Mouse (Mus musculus) forebrain, embryonic 15.5 days (tissue): ENCODE data around the gene Plpp7. TPM values are rescaled to one million over a fixed set of nuclear protein-coding genes. Genes with fewer than 3 reads are reported as not detected.

Source experiments
- ATAC-seq: fragments of 200-750 bp; cut with Nextera tagmentation; replicated peaks from 2 replicates; pipeline ENCODE4 v1.8.0; 2017; ENCODE audit warnings: mild to moderate bottlenecking, moderate TSS enrichment, moderate library complexity
- H3K27ac ChIP-seq: fragments of 300-500 bp; sonication (generic); replicated peaks from 2 replicates; pipeline ENCODE4 v1.5.1; 2015; ENCODE audit warnings: mild to moderate bottlenecking, inconsistent platforms
- H3K27me3 ChIP-seq: fragments of 300-500 bp; sonication (generic); 2 replicates; pipeline ENCODE4 v1.6.1; 2015; ENCODE audit warnings: inconsistent platforms
- H3K36me3 ChIP-seq: fragments of 300-500 bp; sonication (generic); 2 replicates; pipeline ENCODE4 v1.6.1; 2015; ENCODE audit warnings: mild to moderate bottlenecking, inconsistent platforms
- H3K4me1 ChIP-seq: fragments of 300-500 bp; sonication (generic); 2 replicates; pipeline ENCODE4 v1.6.1; 2015; ENCODE audit warnings: inconsistent platforms
- H3K4me2 ChIP-seq: fragments of 300-500 bp; sonication (generic); replicated peaks from 2 replicates; pipeline ENCODE4 v1.6.1; 2015; ENCODE audit warnings: mild to moderate bottlenecking, inconsistent platforms
- H3K4me3 ChIP-seq: fragments of 300-500 bp; sonication (generic); 2 replicates; pipeline ENCODE4 v1.5.1; 2015; ENCODE audit warnings: mild to moderate bottlenecking, inconsistent platforms
- H3K9ac ChIP-seq: fragments of 300-500 bp; sonication (generic); replicated peaks from 2 replicates; pipeline ENCODE4 v1.6.1; 2015; ENCODE audit warnings: mild to moderate bottlenecking, inconsistent platforms
- H3K9me3 ChIP-seq: fragments of 300-500 bp; sonication (generic); 2 replicates; pipeline ENCODE4 v1.6.1; 2016; ENCODE audit warnings: inconsistent platforms
- WGBS: fragments of 180-500 bp; shearing (Covaris S2); methylation state at CpG from one replicate; pipeline ENCODE4 v1.1.7; 2015; ENCODE audit warnings: mixed read lengths; 5-methylcytosine and 5-hydroxymethylcytosine counted together
- polyA plus RNA-seq: library from polyadenylated mRNA; unstranded; fragments of >200 nt; fragmentation: Nextera tagmentation; extraction: Ambion mirVana; gene quantifications from 2 replicates; pipeline ENCODE4 v1.2.1, GENCODE M21; 2015

The Plpp7 gene
- polyA plus RNA-seq, 1 experiment from 2014 or later, result 16.4 TPM

DNA sequence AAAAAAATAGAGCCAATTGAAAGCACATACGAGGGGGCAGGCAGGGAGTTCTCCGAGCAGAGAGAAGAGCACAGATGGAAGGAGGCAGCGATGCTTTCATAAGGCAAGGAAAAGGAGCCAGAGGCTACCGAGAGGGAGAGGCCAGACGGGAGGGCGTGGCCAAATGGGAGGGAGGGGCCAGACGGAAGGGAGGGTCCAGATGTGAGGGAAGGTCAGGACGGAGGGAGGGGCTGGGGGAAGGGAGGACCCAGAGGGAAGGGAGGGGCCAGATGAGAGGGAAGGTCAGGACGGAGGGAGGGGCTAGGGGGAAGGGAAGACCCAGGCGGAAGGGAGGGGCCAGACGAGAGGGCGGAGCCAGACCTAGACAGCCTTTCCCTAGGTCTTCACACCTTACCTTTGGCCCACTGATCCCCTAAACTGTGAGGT lies 37.3 kb downstream of the Plpp7 start:
- Histone ChIP-seq H3K36me3 (no peaks in the 10 kb centered on the region), H3K27ac (no peak overlapping the region), H3K9me3 (no peaks in the 10 kb centered on the region), H3K4me2 (no peak overlapping the region), H3K27me3 (no peaks in the 10 kb centered on the region), H3K9ac (no peak overlapping the region), H3K4me1 (peaks cover 12% of the 10 kb centered on the region), H3K4me3 (no peak overlapping the region)
- WGBS, result 2% methylated on average over 11 of the region's 12 CpGs
- ATAC-seq, result no peak

DNA sequence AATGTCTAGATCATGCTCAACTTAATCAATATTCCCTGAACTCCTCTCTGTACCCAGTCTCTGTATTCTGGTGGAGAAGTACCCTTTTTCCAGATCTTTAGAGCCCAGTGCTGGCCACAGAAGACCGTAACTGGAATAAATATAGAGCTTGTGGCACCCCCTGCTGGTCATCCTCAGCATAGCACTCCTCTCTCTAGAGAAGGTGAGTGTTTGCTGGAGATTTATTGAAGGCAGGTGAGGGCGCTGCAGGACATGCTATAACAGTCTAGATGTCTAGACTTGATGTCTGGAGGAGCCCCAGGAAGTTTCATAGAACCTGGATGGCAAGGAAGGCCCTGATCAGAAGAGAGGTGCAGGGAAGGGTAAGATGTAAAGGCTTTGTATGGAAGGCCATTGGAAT lies 38.7 kb downstream of the Plpp7 start:
- H3K27me3 ChIP-seq, result no peaks in the 10 kb centered on the region
- H3K27ac ChIP-seq, result no peak overlapping the region
- H3K4me2 ChIP-seq, result no peak overlapping the region
- 2% methylated on average over 2 of the region's 2 CpGs for WGBS
- ATAC-seq, result no peak
- no peak overlapping the region for H3K9ac ChIP-seq
- peaks cover 17% of the 10 kb centered on the region for H3K4me1 ChIP-seq
- no peaks in the 10 kb centered on the region for H3K36me3 ChIP-seq
- H3K9me3 ChIP-seq, result no peaks in the 10 kb centered on the region
- H3K4me3 ChIP-seq, result no peak overlapping the region

DNA sequence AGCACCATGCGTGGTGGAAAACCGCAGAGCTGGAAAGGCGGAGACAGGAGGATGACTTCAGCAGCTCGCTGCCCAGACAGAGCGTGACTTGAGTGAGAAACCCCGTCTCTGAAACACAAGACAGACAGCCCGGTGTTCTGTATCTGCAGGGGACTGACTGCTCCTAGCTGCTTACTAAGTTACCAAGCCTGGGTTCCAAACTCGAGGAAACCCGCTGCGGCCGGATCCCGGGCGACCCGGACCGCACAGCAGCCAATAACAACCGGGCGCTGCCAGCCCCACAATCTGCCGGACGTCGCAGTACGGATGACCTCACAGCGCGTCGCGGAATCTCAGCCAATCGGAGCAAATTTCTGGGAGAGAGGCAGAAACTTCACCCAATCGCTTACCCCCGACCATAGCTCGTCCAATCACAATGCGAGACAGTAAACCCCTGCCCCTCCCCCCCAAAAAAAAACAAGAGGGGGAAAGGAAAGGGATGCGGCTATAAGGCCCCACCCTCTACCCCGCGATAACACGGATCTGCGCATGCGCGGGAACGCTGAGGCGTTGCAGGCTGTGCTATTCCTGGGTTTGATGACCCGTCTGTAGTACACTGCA lies 42.4 kb downstream of the Plpp7 start:
- H3K9me3 ChIP-seq, result no peaks in the 10 kb centered on the region
- peak overlapping the region; percentile 85 for H3K4me2 ChIP-seq
- H3K27ac ChIP-seq, result peak overlapping the region; percentile 89
- WGBS, result under 1% methylated on average over 40 of the region's 40 CpGs
- peak overlapping the region; percentile 60 for H3K4me3 ChIP-seq
- peak overlapping the region; percentile 68 for H3K9ac ChIP-seq
- peaks cover 11% of the 10 kb centered on the region for H3K4me1 ChIP-seq
- H3K27me3 ChIP-seq, result no peaks in the 10 kb centered on the region
- no peaks in the 10 kb centered on the region for H3K36me3 ChIP-seq
- peak; percentile 98 for ATAC-seq

DNA sequence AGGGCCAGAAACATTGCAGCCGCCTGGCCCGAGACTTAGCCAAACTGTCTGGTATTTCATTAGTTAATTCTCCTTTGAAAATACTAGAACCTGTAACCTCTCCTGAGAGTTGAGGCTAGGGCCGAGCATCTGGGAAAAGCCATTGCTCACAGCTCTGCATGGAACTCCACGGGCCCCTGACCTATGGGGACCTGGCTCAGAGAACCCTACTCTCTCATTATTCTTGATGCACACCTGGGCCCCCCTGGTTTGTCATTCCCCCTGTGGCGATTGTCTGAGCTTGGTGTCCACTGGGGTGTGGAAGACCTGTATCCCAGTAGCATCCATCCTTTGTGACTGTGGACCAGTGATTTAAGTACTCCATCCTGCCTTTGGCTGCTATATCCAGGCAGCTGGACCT lies 44.0 kb downstream of the Plpp7 start:
- no peak overlapping the region for H3K4me2 ChIP-seq
- no peaks in the 10 kb centered on the region for H3K27me3 ChIP-seq
- H3K9me3 ChIP-seq, result no peaks in the 10 kb centered on the region
- WGBS, result 90% methylated on average over 5 of the region's 5 CpGs
- peaks cover 11% of the 10 kb centered on the region for H3K4me1 ChIP-seq
- H3K27ac ChIP-seq, result no peak overlapping the region
- H3K9ac ChIP-seq, result no peak overlapping the region
- no peak for ATAC-seq
- H3K36me3 ChIP-seq, result no peaks in the 10 kb centered on the region
- H3K4me3 ChIP-seq, result no peak overlapping the region

DNA sequence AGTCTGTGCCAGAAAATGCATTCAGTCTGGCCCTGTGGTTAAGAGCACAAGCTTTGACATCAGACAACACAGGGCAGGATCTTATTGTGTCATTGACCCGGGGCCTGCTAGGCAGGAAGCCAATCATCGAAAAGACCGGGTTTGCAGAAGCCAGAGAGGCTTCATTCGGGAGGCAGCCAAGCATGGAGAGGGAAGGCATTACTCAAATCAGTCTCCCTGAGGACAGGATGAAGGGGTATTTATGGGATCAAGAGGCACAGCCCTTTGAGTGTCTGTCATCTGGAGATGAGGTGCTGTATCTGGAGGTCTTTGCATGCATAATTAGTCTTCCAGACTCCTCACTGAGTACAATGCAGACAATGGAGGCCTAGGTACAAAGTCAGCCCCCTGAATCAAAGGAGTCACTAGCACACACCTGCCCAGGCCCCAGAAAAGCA lies 45.2 kb downstream of the Plpp7 start:
- Histone ChIP-seq H3K27me3 (no peaks in the 10 kb centered on the region), H3K9ac (no peak overlapping the region), H3K36me3 (no peaks in the 10 kb centered on the region), H3K4me2 (no peak overlapping the region), H3K27ac (no peak overlapping the region), H3K4me3 (no peak overlapping the region), H3K4me1 (peaks cover 11% of the 10 kb centered on the region), H3K9me3 (no peaks in the 10 kb centered on the region)
- WGBS, result 17% methylated on average over 4 of the region's 4 CpGs
- ATAC-seq, result no peak

DNA sequence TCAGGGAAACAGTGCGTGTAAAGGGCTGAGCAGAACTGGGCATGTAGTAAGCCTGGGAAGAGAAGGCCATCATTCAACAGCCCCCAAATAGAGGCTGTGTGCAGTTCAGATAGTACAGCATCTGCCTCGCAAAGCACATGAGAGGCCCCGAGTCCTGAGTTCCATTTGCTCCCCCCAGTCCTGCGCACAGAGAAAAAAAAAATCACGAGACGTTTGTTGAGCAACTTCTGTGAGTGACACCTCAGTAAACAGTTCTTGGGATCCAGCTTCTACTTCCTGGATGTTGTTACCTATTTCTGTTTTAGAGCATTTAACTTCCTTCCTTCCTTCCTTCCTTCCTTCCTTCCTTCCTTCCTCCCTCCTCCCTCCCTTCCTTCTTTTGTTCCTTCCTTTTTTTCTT lies 46.3 kb downstream of the Plpp7 start:
- Histone ChIP-seq H3K27ac (no peak overlapping the region), H3K4me1 (peaks cover 11% of the 10 kb centered on the region), H3K9me3 (no peaks in the 10 kb centered on the region), H3K4me2 (no peak overlapping the region), H3K27me3 (no peaks in the 10 kb centered on the region), H3K4me3 (no peak overlapping the region), H3K9ac (no peak overlapping the region), H3K36me3 (no peaks in the 10 kb centered on the region)
- WGBS, result 82% methylated on average over 6 of the region's 6 CpGs
- ATAC-seq, result no peak

DNA sequence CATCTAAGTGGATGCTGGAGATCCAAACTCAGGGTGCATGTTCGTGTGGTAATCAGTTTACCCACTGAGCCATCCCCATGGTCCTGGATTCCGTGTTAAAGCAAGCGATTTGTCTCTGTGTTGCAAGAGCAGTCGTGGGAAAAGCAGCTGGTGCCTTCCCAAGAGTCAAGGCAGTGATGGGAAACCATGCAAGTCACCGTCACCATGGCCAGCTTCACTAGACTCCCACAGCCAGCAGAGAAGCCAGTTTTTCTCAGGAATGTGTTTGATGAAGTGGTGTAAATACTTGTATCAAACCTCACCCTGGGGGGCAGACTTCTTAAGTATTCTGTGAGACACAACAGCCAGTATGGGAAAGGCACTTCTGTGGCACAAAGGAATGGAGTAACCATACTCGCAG lies 47.0 kb downstream of the Plpp7 start:
- Histone ChIP-seq H3K27me3 (no peaks in the 10 kb centered on the region), H3K9ac (no peak overlapping the region), H3K4me2 (no peak overlapping the region), H3K9me3 (no peaks in the 10 kb centered on the region), H3K36me3 (no peaks in the 10 kb centered on the region), H3K4me3 (no peak overlapping the region), H3K4me1 (peaks cover 6% of the 10 kb centered on the region), H3K27ac (no peak overlapping the region)
- no peak for ATAC-seq
- 66% methylated on average over 6 of the region's 6 CpGs for WGBS

DNA sequence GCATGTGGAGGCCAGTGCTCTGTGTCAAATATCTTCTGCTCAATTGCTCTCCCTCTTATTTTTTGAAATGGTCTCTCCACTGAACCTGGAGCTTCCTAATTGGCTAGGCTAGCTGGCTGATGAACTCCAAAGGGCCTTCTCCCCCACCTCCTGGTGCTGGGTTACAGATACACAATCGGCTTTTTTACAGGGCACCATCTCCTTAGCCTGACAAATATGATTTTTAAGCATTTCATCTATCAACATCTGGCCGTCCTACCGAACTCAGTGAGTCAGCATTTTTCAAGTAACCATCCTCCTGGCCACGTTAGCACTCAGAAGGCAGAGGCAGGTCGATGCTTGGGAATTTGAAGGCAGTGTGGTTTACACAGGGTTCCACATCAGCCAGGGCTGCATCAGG lies 49.3 kb downstream of the Plpp7 start:
- no peak overlapping the region for H3K4me2 ChIP-seq
- H3K9me3 ChIP-seq, result no peaks in the 10 kb centered on the region
- H3K27me3 ChIP-seq, result no peaks in the 10 kb centered on the region
- no peak overlapping the region for H3K27ac ChIP-seq
- WGBS, result 87% methylated on average over 5 of the region's 5 CpGs
- ATAC-seq, result no peak
- no peak overlapping the region for H3K4me3 ChIP-seq
- no peaks in the 10 kb centered on the region for H3K4me1 ChIP-seq
- no peaks in the 10 kb centered on the region for H3K36me3 ChIP-seq
- no peak overlapping the region for H3K9ac ChIP-seq

DNA sequence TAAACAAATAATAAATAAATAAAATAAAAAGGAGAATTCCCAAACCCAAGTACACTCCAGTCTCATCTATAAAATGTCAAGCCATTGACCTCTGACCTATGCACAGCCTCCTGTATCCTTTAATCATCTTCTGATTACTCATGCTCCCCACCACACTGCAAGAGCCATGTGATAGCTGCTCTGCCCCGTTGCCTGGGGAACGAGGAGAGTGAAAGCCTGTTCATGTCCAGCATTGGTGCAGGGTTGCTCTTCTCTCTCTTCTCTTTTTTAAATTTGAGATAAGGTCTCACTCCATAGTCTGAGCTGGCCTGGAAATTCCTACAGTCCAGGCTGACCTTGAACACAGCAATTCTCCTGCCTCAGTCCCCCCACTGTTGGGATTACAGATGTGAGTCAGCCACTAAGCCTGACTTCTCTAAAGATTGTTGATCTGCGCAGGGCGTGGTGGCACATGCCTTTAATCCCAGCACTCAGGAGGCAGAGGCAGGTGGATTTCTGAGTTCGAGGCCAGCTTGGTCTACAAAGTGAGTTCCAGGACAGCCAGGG lies 51.4 kb downstream of the Plpp7 start:
- no peak overlapping the region for H3K4me2 ChIP-seq
- no peak for ATAC-seq
- H3K27me3 ChIP-seq, result no peaks in the 10 kb centered on the region
- no peaks in the 10 kb centered on the region for H3K36me3 ChIP-seq
- WGBS, result 81% methylated on average over 5 of the region's 5 CpGs
- H3K9ac ChIP-seq, result no peak overlapping the region
- H3K9me3 ChIP-seq, result no peaks in the 10 kb centered on the region
- peaks cover 8% of the 10 kb centered on the region; the same call in 1 of the 2 replicates for H3K4me1 ChIP-seq
- no peak overlapping the region for H3K27ac ChIP-seq
- H3K4me3 ChIP-seq, result no peak overlapping the region

DNA sequence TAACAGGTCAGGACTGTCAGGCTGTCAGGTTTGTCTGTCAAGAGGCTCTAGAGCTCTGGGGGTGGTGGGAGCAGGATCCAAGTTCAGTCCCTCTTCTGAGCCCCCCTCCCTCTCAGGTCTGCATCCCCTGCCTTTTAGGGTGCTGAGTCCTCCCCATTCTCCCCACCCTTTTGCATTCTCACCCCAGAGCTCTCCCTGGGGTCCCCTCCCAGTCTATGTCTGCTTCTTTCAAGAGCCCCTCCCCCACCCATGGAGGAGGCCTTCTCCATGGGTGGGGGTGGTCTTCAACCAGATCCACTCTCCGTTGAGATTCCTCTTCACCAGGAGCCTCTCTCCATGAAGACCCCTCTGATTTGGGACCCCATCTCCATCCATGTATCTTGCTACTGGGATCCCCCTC lies 54.8 kb downstream of the Plpp7 start:
- H3K4me1 ChIP-seq, result peaks cover 35% of the 10 kb centered on the region
- 33% methylated on average over 1 of the region's 1 CpGs for WGBS
- peak overlapping the region; percentile 88 for H3K4me3 ChIP-seq
- no peaks in the 10 kb centered on the region for H3K9me3 ChIP-seq
- no peaks in the 10 kb centered on the region for H3K36me3 ChIP-seq
- 0 out of 2 replicates have a peak, but pooled peaks have one; percentile 8 for ATAC-seq
- H3K27ac ChIP-seq, result peak overlapping the region; percentile 99
- H3K4me2 ChIP-seq, result peak overlapping the region; percentile 64
- H3K9ac ChIP-seq, result 0 out of 2 replicates have a peak overlapping the region, but pooled peaks have one; percentile 99
- H3K27me3 ChIP-seq, result no peaks in the 10 kb centered on the region

DNA sequence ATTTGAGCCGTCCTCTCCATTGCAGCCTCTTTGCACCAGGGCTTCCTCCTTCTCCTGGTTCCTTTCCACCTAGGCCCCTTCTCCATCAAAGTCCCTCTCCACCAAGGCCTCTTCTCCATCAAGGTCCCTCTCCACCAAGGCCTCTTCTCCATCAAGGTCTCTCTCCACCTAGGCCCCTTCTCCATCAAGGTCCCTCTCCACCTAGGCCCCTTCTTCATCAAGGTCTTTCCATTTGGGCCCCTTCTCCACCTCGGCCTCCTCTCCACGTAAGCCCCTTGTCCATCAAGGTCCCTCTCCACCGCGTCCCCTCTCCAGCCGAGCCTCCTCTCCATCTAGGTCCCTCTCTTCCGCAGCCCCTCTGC lies 55.2 kb downstream of the Plpp7 start:
- peak overlapping the region; percentile 99 for H3K9ac ChIP-seq

DNA sequence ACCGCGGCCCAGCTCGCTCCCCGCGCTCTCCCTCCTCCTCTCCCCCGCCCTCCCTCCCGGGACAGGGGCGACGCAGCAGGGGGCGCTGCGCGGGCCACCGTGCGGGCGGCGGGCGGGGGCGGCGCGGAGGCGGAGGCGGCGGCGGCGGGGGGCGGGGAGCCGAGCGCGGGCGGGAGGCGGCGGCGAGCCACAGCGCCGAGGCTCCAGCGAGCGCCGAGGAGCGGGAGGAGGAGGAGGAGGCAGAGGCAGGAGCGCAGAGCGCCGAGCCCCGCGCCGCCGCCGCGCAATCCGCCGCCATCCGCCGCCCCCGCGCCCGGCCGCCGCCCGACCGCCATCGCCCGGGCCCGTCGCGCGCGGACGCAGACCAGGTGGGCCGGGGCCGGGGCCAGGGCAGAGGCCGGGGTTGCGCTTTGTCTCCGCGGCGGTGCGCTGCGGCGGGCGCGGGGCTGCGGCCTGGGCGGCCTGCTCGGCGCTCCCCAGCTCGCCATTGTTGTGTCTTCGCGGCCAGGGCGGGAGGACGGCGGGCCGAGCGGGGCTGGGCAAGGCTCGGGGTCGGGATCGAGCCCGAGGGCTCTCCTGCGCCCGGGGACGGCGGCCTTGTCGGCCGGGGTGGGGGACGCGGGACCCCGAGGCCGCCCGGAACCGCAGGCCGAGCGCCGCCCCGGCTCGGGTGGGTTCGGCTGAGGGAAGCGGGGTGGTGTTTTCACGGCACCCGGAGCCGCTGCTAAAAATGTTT lies 55.8 kb downstream of the Plpp7 start, which contains the start of gene Prrc2b:
Gene Prrc2b (plus strand): TSS at position 159 of the 736 bp plus-strand sequence.
- Histone ChIP-seq H3K9me3 (no peaks in the 10 kb centered on the region), H3K36me3 (no peaks in the 10 kb centered on the region), H3K4me3 (peak within 1 kb of the TSS; percentile 88), H3K9ac (peak within 1 kb of the TSS; percentile 99), H3K27me3 (no peaks in the 10 kb centered on the region), H3K27ac (peak within 1 kb of the TSS; percentile 99), H3K4me1 (peaks cover 44% of the 10 kb centered on the region), H3K4me2 (peak within 1 kb of the TSS; percentile 64)
- ATAC-seq, result peak; percentile 65
- WGBS, result under 1% methylated on average over 54 of the region's 117 CpGs

More for the DNA sequence above, 55.2 kb downstream of the Plpp7 start:
- peak overlapping the region; percentile 99 for H3K27ac ChIP-seq
- no peaks in the 10 kb centered on the region for H3K36me3 ChIP-seq
- H3K4me3 ChIP-seq, result peak overlapping the region; percentile 88
- no peaks in the 10 kb centered on the region for H3K9me3 ChIP-seq
- 3% methylated on average over 7 of the region's 7 CpGs for WGBS
- peak overlapping the region; percentile 64 for H3K4me2 ChIP-seq
- no peaks in the 10 kb centered on the region for H3K27me3 ChIP-seq
- H3K4me1 ChIP-seq, result peaks cover 39% of the 10 kb centered on the region
- peak; percentile 69; the same call in 1 of the 2 replicates for ATAC-seq
